Mouse (Mus musculus) left cerebral cortex, postnatal 14 days (tissue): Measurements from ENCODE around the gene Lama4. TPM values are rescaled to one million over a fixed set of nuclear protein-coding genes. Genes with fewer than 3 reads are reported as not detected.
A peak's percentile ranks its signal among the peaks of the same experiment; 100 is the strongest.

Experiments
- DNase-seq, 2 experiments: peaks; one replicate each; pipeline ENCODE4 v3.0.0; 2021 to 2022; ENCODE audit warnings: low spot score in 2 of 2, mixed read lengths in 1 of 2
- intact Hi-C: fragments of 180-260 bp; cut with DNase I; formaldehyde crosslinking; loops from one replicate; pipeline ENCODE4 v1.15.1; 2025
- long read RNA-seq, 2 experiments: library from polyadenylated mRNA; stranded (forward); transcript quantifications; one replicate each; pipeline ENCODE4 v2.0.0; 2021
- total RNA-seq, 2 experiments: library from RNA; stranded (reverse); gene quantifications; 2 replicates each; pipeline ENCODE4 v1.2.3; 2021

Lama4 gene
- total RNA-seq = 10 to 100 TPM; 20.3 to 22.6 TPM
- long read RNA-seq, experiment 1, full-length matches to known transcripts = 1 of 5 reads
- long read RNA-seq, experiment 1, partial matches to known transcripts = 3 of 5 reads
- long read RNA-seq, experiment 1, other reads (novel, unspliced or antisense) = 1 of 5 reads
- long read RNA-seq, experiment 2, full-length matches to known transcripts = 2 of 3 reads
- long read RNA-seq, experiment 2, partial matches to known transcripts = 1 of 3 reads
- long read RNA-seq, experiment 2, other reads (novel, unspliced or antisense) = 0 of 3 reads

- peak in 1 of 2 experiments; percentile 15 for DNase-seq
- intact Hi-C loops = no loop called here
Observed at GRCm38 (mm10) chr10:38965075-38965781, at the start of gene Lama4. Gene Lama4 (plus strand): TSS chr10:38965515.

GRCm38 (mm10) chr10:38916027-38916617 is 49.2 kb upstream of the Lama4 start:
- intact Hi-C loops = no loop called here
- no peak for DNase-seq

- no peak for DNase-seq
- intact Hi-C loops = no loop called here
Observed at GRCm38 (mm10) chr10:38928940-38929697, 36.2 kb upstream of the Lama4 start.

GRCm38 (mm10) chr10:38944701-38945100 is 20.6 kb upstream of the Lama4 start:
- intact Hi-C loops = no loop called here
- DNase-seq = no peak

GRCm38 (mm10) chr10:38961920-38962319 is 3.4 kb upstream of the Lama4 start:
- DNase-seq = no peak
- intact Hi-C loops = no loop called here

- intact Hi-C loops = no loop called here
- DNase-seq = no peak
Observed at GRCm38 (mm10) chr10:38964719-38965074, 618 bp upstream of the Lama4 start.

GRCm38 (mm10) chr10:38965857-38966256 is 542 bp downstream of the Lama4 start:
- DNase-seq = no peak
- intact Hi-C loops = no loop called here

GRCm38 (mm10) chr10:38966646-38967045 is 1.3 kb downstream of the Lama4 start:
- intact Hi-C loops = no loop called here
- DNase-seq = no peak

GRCm38 (mm10) chr10:38968326-38969072 is 3.2 kb downstream of the Lama4 start:
- DNase-seq = no peak
- intact Hi-C loops = no loop called here

GRCm38 (mm10) chr10:38969543-38969942 is 4.2 kb downstream of the Lama4 start:
- intact Hi-C loops = no loop called here
- DNase-seq = no peak

- no peak for DNase-seq
- intact Hi-C loops = no loop called here
Observed at GRCm38 (mm10) chr10:38969975-38970374, 4.7 kb downstream of the Lama4 start.

- intact Hi-C loops = no loop called here
- DNase-seq = no peak
Observed at GRCm38 (mm10) chr10:38972221-38972946, 7.1 kb downstream of the Lama4 start.

GRCm38 (mm10) chr10:38973016-38973415 is 7.7 kb downstream of the Lama4 start:
- intact Hi-C loops = no loop called here
- DNase-seq = no peak

GRCm38 (mm10) chr10:38978195-38978594 is 12.9 kb downstream of the Lama4 start:
- intact Hi-C loops = no loop called here
- no peak for DNase-seq

GRCm38 (mm10) chr10:38979699-38980098 is 14.4 kb downstream of the Lama4 start:
- no peak for DNase-seq
- intact Hi-C loops = no loop called here

- intact Hi-C loops = no loop called here
- no peak for DNase-seq
Observed at GRCm38 (mm10) chr10:38980980-38981379, 15.7 kb downstream of the Lama4 start.

- intact Hi-C loops = no loop called here
- no peak for DNase-seq
Observed at GRCm38 (mm10) chr10:38984358-38985075, 19.2 kb downstream of the Lama4 start.

- intact Hi-C loops = no loop called here
- no peak for DNase-seq
Observed at GRCm38 (mm10) chr10:38986053-38986452, 20.7 kb downstream of the Lama4 start.
